9 mouse cellular contexts compared by ENCODE assay signal in genomic region chr2:25256443-25257109, GRCm38 (mm10). TPM values are rescaled to one million over a fixed set of nuclear protein-coding genes. Genes with fewer than 3 reads are reported as not detected.
A peak's percentile ranks its signal among the peaks of the same experiment; 100 is the strongest.
DNase-seq lines count a peak whose midpoint lies in the region; ATAC-seq and TF ChIP-seq lines count a peak whose summit lies in the region.
"Not testable (repeated sequence)": the region's sequence is repeated elsewhere in the genome, so short reads cannot be mapped to it uniquely, and the experiment has no call there.
"Had no signal": no experiment of that assay in that cellular context is flagged by ENCODE, and none has a peak within 500 bp of the region (broad histone marks: within the 10 kb centered on the region; RNA-seq: fewer than 3 reads in every experiment).

No protein-coding gene starts in this region.

- WGBS in embryonic facial prominence, embryonic 10.5 days, result 65% methylated on average over 12 of the region's 12 CpGs
- WGBS in heart, embryonic 11.5 days (ENCODE audit: insufficient replicate concordance), result 59% methylated on average over 11 of the region's 12 CpGs
- WGBS in intestine, postnatal 0 days, result 49% methylated on average over 11 of the region's 12 CpGs
- WGBS in liver, adult 2 months, result 59% methylated on average over 12 of the region's 12 CpGs

- H3K4me2 ChIP-seq in heart, embryonic 11.5 days, result peak overlapping the region; percentile 96
- peak overlapping the region; percentile 93 for H3K4me2 ChIP-seq in intestine, postnatal 0 days (replicated peaks; ENCODE audit: low read depth)

- peak; percentile 69 for TF ChIP-seq CTCF in intestine, postnatal 0 days (IDR thresholded peaks at IDR 0.05; ENCODE audit: low read depth)
- not testable (repeated sequence) for TF ChIP-seq CTCF in liver, adult 2 months (IDR thresholded peaks at IDR 0.05; ENCODE audit: low read depth, low read length)

- not testable (repeated sequence) for H3K9me3 ChIP-seq in embryonic facial prominence, embryonic 10.5 days; heart, embryonic 11.5 days (replicated peaks; ENCODE audit: control insufficient read depth, low read length); intestine, postnatal 0 days (ENCODE audit: control insufficient read depth)

- H3K79me2 ChIP-seq in liver, adult 2 months (ENCODE audit: control insufficient read depth, insufficient read depth, low read length), result not testable (repeated sequence)

- not testable (repeated sequence) for H3K27me3 ChIP-seq in embryonic facial prominence, embryonic 10.5 days (replicated peaks; ENCODE audit: low read depth, poor library complexity, severe bottlenecking); heart, embryonic 11.5 days (ENCODE audit: control insufficient read depth, insufficient read depth, low read length); intestine, postnatal 0 days (replicated peaks; ENCODE audit: control insufficient read depth, insufficient read depth, low read length); liver, adult 2 months (ENCODE audit: control insufficient read depth, insufficient read depth, low read length)

- peak overlapping the region; percentile 99 for H3K4me3 ChIP-seq in embryonic facial prominence, embryonic 10.5 days
- peak overlapping the region; percentile 100 for H3K4me3 ChIP-seq in heart, embryonic 11.5 days (ENCODE audit: low read depth, low read length)
- H3K4me3 ChIP-seq in intestine, postnatal 0 days (ENCODE audit: low read depth, low read length), result peak overlapping the region; percentile 99
- H3K4me3 ChIP-seq in liver, adult 2 months (ENCODE audit: insufficient read depth, low read depth, low read length), result 0 out of 2 replicates have a peak overlapping the region, but pooled peaks have one; percentile 78

- H3K36me3 ChIP-seq in embryonic facial prominence, embryonic 10.5 days (replicated peaks), result peaks cover 21% of the 10 kb centered on the region
- not testable (repeated sequence) for H3K36me3 ChIP-seq in heart, embryonic 11.5 days (ENCODE audit: control insufficient read depth, insufficient read depth, low read length); liver, adult 2 months (ENCODE audit: control insufficient read depth, insufficient read depth, low read length)
- H3K36me3 ChIP-seq in intestine, postnatal 0 days (ENCODE audit: control insufficient read depth, insufficient read depth), result peaks cover 13% of the 10 kb centered on the region; the same call in 1 of the 2 replicates

- not testable (repeated sequence) for H3K27ac ChIP-seq in embryonic facial prominence, embryonic 10.5 days (replicated peaks); heart, embryonic 11.5 days (ENCODE audit: low read depth, low read length); liver, adult 2 months (replicated peaks; ENCODE audit: insufficient read depth, low read depth, low read length)
- peak overlapping the region; percentile 82; the same call in 1 of the 2 replicates for H3K27ac ChIP-seq in intestine, postnatal 0 days (ENCODE audit: low read depth, low read length)

- not testable (repeated sequence) for ATAC-seq in heart, embryonic 11.5 days (replicated peaks; ENCODE audit: insufficient number of reproducible peaks, low FRiP score, low TSS enrichment); intestine, postnatal 0 days

- peaks cover 20% of the 10 kb centered on the region for H3K4me1 ChIP-seq in embryonic facial prominence, embryonic 10.5 days
- H3K4me1 ChIP-seq in heart, embryonic 11.5 days (ENCODE audit: control insufficient read depth, insufficient read depth, low read length), result peaks cover 10% of the 10 kb centered on the region
- H3K4me1 ChIP-seq in intestine, postnatal 0 days (replicated peaks; ENCODE audit: control insufficient read depth, insufficient read depth, low read length); liver, adult 2 months (ENCODE audit: control insufficient read depth, insufficient read depth, low read length): not testable (repeated sequence)

- not testable (repeated sequence) for H3K9ac ChIP-seq in heart, embryonic 11.5 days (ENCODE audit: low read depth, low read length)
- peak overlapping the region; percentile 91 for H3K9ac ChIP-seq in intestine, postnatal 0 days (ENCODE audit: low read depth, low read length)
- H3K9ac ChIP-seq in liver, adult 2 months (ENCODE audit: low read depth, low read length), result peak overlapping the region; percentile 28; the same call in 1 of the 2 replicates

- DNase-seq in adipocyte (ENCODE audit: low spot score), result peak; percentile 63
- peak; percentile 43 for DNase-seq in embryonic facial prominence, embryonic 10.5 days (ENCODE audit: low spot score)
- DNase-seq in liver, adult 2 months (ENCODE audit: extremely low read depth, low read depth, low spot score), result not testable (repeated sequence)
- peak; percentile 52 for DNase-seq in mesoderm, embryonic 11.5 days (ENCODE audit: low read depth, low spot score)
- DNase-seq in spleen, postnatal 10 days (ENCODE audit: low spot score in 2 of 2), result peak; percentile 41 to 82

- not testable (repeated sequence) for TF ChIP-seq POLR2A in liver, adult 2 months (IDR thresholded peaks at IDR 0.05; ENCODE audit: extremely low read depth, insufficient read depth, low read length)

RNA-seq across cellular contexts. Expression of gene Tmem203, which starts 1.3 kb away (rescaled TPM):
- polyA plus RNA-seq in embryonic facial prominence, embryonic 10.5 days (2016; fragmentation: Nextera tagmentation; extraction: Ambion mirVana), result 15.2 and 18.3 TPM in 2 replicates
- polyA plus RNA-seq in heart, embryonic 11.5 days (2014; fragmentation: Nextera tagmentation; extraction: Ambion mirVana), result 12.9 and 16.0 TPM in 2 replicates
- 40.3 and 44.9 TPM in 2 replicates for polyA plus RNA-seq in intestine, postnatal 0 days (2015; fragmentation: Nextera tagmentation; extraction: Ambion mirVana)
- total RNA-seq in liver, adult 2 months (2014; rRNA removed), result 13.8 and 14.5 TPM in 2 replicates
- 38.5 and 43.7 TPM in 2 replicates for polyA plus RNA-seq in liver, adult 2 months (2012; rRNA removed)

RNA-seq across cellular contexts. Expression of gene Tprn, which starts 5.8 kb away (rescaled TPM):
- polyA plus RNA-seq in embryonic facial prominence, embryonic 10.5 days (2016; fragmentation: Nextera tagmentation; extraction: Ambion mirVana), result 8.0 and 9.0 TPM in 2 replicates
- 3.3 TPM in 2 replicates for polyA plus RNA-seq in heart, embryonic 11.5 days (2014; fragmentation: Nextera tagmentation; extraction: Ambion mirVana)
- 62.0 and 68.3 TPM in 2 replicates for polyA plus RNA-seq in intestine, postnatal 0 days (2015; fragmentation: Nextera tagmentation; extraction: Ambion mirVana)
- 0.55 and 2.6 TPM in 2 replicates for total RNA-seq in liver, adult 2 months (2014; rRNA removed)
- 4.2 and 4.3 TPM in 2 replicates for polyA plus RNA-seq in liver, adult 2 months (2012; rRNA removed)

RNA-seq across cellular contexts. Expression of gene AL732309.1, which starts 9.9 kb away (rescaled TPM):
- polyA plus RNA-seq in embryonic facial prominence, embryonic 10.5 days (2016; fragmentation: Nextera tagmentation; extraction: Ambion mirVana), result 6.3 and 7.9 TPM in 2 replicates
- polyA plus RNA-seq in heart, embryonic 11.5 days (2014; fragmentation: Nextera tagmentation; extraction: Ambion mirVana), result 2.5 and 2.9 TPM in 2 replicates
- 10.4 and 12.3 TPM in 2 replicates for polyA plus RNA-seq in intestine, postnatal 0 days (2015; fragmentation: Nextera tagmentation; extraction: Ambion mirVana)
- total RNA-seq in liver, adult 2 months (2014; rRNA removed), result 2.2 and 3.4 TPM in 2 replicates
- 4.0 and 7.3 TPM in 2 replicates for polyA plus RNA-seq in liver, adult 2 months (2012; rRNA removed)

RNA-seq across cellular contexts. Expression of gene Cysrt1, which starts 14.3 kb away (rescaled TPM):
- polyA plus RNA-seq in embryonic facial prominence, embryonic 10.5 days (2016; fragmentation: Nextera tagmentation; extraction: Ambion mirVana), result 0.59 TPM in 1 of 2 replicates, not detected in the other
- polyA plus RNA-seq in heart, embryonic 11.5 days (2014; fragmentation: Nextera tagmentation; extraction: Ambion mirVana), result not detected in 2 replicates
- polyA plus RNA-seq in intestine, postnatal 0 days (2015; fragmentation: Nextera tagmentation; extraction: Ambion mirVana), result 16.5 and 20.7 TPM in 2 replicates
- not detected in 2 replicates for total RNA-seq in liver, adult 2 months (2014; rRNA removed)
- polyA plus RNA-seq in liver, adult 2 months (2012; rRNA removed), result 0.17 TPM in 1 of 2 replicates, not detected in the other
- total RNA-seq: gastrocnemius, postnatal 14 days; layer of hippocampus, postnatal 14 days had no signal

RNA-seq across cellular contexts. Expression of gene Rnf208, which starts 14.5 kb away (rescaled TPM):
- polyA plus RNA-seq in embryonic facial prominence, embryonic 10.5 days (2016; fragmentation: Nextera tagmentation; extraction: Ambion mirVana), result 15.1 and 16.4 TPM in 2 replicates
- 5.2 and 7.1 TPM in 2 replicates for polyA plus RNA-seq in heart, embryonic 11.5 days (2014; fragmentation: Nextera tagmentation; extraction: Ambion mirVana)
- 51.9 and 59.4 TPM in 2 replicates for polyA plus RNA-seq in intestine, postnatal 0 days (2015; fragmentation: Nextera tagmentation; extraction: Ambion mirVana)
- total RNA-seq in liver, adult 2 months (2014; rRNA removed), result not detected in 2 replicates
- 0.27 and 0.48 TPM in 2 replicates for polyA plus RNA-seq in liver, adult 2 months (2012; rRNA removed)
